Mouse (Mus musculus): ENCODE measurements around the gene Prex1. TPM values are rescaled to one million over a fixed set of nuclear protein-coding genes. Genes with fewer than 3 reads are reported as not detected.

Prex1 gene
- total RNA-seq, 2 experiments from 2014 or later, result 14.2 to 17.1 TPM

DNA sequence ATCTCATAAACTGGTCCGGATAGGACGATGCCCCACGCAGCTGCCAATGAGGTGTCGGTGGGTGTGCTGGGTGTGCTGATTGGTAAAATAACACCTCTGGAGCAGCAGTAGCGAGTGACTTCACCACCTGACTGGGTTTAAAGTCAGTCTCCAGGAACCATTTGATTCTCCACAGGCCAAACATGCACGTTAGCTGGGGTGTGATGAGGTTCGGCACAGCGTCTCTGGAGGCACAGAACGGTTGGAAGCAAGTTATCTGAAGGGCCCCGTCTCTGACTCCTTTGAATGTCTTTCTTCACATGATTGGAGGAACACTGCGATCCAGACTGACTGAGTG lies 159.5 kb downstream of the Prex1 start:
- DNase-seq, result no peak

- peak; percentile 44 for DNase-seq
Observed at GRCm38 (mm10) chr2:166553502-166554168, 160.0 kb downstream of the Prex1 start.

DNA sequence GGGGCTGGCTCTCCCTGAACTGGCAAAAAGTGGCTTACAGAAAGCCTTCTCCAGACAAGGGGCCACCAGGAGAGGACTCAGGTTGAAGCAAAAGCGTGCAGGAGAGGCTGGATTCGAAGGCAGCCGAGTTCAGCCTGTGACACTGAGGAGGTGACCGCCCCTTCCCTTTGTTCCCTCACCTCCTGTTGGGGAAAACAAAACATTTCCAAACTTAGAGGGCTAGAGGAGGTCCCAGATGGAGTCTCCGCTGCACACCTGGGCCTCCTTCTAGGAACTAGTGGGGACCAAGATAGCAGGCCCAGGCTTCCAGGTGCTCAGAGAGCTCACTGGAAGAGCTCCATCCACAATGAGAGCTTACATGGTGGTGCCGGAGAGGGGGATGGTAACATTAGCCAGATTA lies 161.0 kb downstream of the Prex1 start:
- DNase-seq, result no peak

DNA sequence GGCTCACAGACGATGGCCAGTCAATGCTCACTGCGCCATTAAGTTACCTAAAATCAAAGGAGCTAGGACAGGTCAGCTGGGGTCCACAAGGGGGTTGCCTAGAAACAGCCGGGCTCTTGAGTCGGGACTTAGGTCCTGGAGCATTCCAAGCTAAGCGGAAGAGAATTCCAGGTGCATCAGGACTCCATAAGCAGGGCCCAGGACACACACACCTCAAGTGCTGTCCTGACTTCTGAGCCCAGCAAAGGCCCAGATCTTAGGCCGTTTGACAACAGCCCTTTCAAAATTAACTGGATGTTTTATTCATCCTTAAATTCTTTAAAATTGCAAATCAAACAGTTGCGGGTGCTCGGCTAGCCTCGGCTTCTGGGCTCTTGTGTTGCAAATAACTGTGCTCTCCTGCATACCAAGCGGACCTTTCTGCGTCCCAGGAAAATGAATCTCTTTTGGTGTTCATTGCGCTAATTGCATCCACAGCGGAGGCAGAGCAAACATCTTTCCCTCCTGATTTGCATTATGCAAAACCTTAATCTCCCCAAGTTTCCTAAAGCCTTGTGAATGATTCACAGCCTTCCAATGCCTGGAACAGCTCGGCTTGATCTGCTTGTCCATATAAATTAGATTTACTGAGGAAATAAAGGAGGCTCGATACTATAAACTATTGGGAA lies 161.7 kb downstream of the Prex1 start:
- no peak for DNase-seq

DNA sequence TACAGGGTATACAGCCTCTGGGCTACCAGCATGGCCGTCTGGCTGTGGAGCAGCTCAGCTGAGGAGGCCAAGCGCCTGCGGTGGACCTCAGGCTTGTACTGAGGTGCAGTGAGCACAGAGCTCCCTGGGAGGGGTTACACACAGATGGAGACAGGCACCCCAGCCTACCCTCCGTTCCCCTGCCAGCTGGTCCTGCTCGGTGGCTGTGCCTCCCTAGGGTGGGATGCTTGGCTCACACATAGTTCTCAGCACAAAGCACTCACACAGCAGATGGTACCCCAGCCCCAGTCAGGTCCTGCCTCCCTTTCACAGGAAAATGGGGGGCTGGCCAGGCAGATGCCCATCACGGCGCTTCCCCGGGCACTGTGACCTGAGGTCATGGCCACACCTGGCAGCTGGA lies 163.8 kb downstream of the Prex1 start:
- DNase-seq, result no peak

DNA sequence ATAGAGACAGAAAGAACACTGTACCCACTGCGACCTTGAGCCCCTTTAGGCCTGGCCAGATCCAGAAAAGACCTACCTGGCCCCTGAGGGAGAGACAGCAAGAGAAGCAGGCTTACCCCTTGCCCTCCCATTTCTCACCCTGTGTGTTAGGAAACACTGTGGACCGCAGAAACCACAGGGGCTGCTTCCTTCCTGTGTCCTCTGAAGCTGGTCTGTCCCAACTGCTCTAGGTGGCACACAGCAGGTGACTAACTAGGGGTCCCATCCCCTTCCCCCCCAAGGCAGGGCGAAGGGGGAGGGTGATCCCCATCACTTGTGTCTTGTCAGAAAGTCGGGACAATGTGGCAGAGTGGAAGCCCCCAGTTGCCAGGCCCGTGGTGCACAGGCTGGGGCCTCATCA lies 164.6 kb downstream of the Prex1 start:
- no peak for DNase-seq

DNA sequence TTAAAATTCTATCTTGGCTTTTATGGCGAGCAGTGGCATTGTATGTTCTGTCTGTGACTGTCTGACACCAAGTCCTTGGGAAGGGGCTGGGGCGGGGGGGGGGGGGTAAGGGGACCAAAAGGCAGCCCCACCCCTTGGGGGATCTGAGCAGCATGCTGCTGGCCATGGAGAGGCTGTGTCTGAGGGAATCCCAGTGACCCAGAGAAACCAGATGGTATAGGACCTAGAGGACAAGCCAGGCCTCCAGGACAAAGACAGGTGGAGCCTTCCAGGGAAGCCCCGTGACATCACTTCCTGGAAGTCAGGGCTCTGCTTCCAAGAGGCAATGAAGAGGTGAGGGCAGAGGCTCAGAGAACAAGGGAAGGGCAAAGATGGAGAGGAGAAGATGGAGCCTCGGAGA lies 168.1 kb downstream of the Prex1 start:
- no peak for DNase-seq

- no peak for DNase-seq
Observed at GRCm38 (mm10) chr2:166544575-166545251, 168.9 kb downstream of the Prex1 start.

DNA sequence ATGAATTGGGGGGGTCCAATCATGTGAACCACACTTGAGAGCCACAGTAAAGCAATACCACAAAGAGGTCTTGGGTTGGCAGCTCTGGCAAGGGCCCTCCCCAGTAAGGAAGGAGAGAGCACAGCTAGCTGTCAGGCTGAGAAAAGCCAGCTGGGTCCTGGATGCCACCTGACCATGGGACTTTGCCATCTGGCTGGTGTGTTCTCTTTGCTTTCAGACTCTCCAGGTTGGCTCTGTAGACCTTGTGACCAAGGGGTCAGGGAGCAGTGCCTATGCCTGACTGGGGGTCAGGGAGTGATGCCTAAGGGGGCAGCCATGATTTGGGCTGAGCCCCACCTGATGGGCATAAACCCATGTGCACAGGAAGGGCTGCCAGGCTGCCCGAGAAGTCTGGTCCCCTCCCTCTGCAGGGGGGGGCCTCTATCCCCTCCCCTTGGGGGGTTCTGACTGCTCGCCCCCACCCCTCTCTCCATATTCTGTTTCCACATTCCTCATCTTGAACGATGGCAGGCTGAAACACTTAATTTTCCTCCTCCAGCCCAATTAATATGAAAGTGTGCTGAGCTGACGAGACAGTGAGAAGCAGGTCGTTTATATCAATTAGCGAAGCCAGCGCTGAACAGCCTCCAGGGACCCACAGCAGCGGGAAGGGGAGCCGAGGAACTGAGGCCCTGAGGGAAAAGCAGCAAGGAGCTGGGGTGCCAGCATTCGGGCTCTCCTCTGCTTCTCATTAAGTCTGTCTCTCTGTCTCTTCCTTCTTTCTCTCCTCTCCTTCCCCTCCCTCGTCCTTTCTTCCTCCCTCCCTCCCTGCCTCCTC lies 172.3 kb downstream of the Prex1 start:
- DNase-seq, result no peak

DNA sequence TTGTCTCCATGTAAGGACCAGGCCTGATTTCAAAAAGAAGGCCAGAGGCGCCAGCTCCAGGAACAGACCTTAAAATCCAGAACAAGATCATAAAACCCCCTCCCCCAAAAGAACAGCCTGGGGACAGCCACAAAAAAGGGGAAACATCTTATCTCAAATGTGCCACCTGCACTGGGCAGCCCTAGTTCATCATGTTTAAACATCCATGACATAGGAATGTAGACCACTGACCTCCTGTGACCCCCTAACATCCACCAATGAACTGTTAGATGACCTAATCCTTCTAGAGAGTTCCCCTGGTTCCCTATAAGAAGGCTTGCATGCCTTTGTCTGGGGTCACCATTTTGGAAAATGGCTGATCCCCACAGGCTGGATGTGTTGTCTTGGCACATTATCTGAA lies 173.4 kb downstream of the Prex1 start:
- no peak for DNase-seq

- DNase-seq, result peak; percentile 16
Observed at GRCm38 (mm10) chr2:166536896-166537295, 176.7 kb downstream of the Prex1 start.

DNA sequence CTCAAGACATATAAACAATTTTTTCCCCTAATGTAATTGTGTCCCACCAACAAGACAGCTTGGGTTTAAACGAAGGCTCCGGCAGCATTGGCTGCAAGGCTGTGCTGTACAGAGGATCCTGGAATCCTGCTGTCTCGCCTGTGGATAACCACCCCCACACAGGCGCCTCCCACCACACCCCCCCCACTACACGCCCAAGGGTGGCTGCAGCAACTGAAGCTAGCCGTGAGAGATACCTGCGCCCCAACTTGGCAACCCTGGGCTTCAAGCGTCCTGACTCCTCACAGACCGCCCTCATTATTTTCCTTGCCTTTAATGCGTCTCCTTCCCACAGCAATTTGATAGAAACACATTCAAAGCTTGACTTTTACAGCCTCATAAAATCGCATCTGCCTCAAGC lies 178.1 kb downstream of the Prex1 start:
- no peak for DNase-seq

- no peak for DNase-seq
Observed at GRCm38 (mm10) chr2:166526204-166526603, 187.4 kb downstream of the Prex1 start.

DNA sequence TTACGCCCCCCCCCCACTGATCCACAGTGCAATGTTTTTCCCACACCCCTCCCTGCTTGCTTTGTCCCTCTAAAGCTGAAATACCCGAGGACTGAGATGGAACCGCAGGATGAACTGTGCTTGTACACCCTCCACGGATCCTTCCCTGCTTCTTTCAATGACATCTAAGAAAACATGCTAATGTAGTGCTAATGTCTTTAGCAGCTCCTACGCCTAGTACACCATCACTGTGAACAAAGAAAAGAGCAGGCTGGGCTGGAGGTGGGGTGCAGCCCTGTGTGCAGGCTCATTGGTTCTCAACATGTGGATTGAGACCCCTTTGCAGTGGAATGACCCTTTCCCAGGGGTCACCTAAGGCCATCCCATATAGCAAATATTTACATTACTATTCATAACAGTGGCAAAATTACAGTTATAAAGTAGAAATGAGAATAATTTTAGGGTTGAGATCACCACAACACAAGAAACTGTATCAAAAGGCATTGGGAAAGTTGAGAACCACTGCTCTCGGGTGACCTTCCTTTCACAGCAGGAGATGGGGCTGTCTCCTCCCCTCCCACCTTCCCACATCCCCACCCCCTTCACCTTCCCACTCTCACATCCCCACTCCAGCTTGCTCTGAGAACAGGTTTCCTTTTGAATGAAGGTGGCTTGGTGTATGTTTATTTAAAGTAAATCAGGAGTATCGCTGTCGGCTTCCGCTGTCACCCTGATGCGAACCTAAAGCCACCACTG lies 190.3 kb downstream of the Prex1 start:
- DNase-seq, result no peak

DNA sequence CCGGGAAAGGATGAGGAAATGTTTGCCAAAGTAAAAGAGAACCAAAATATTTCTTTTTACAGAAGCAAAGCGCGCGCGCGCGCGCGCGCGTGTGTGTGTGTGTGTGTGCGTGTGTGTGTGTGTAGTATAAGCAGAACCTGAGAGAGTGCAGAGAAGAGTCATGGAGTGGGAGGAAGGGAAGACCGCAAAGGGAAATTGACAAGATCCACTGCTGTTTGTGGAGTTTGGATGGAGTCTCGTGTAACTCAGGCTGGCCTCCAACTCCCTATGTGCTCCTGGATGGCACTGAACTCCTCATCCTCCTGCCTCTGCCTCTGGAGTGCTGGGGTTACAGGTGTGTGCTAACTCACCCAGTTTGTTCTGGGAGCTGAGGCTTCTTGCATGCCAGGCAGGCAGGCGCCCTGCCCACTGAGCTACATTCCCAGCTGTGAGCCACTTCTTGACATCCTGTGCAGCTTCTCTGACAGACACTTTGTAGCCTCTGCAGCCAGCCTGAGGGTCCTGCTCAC lies 191.0 kb downstream of the Prex1 start:
- DNase-seq, result no peak

- DNase-seq, result no peak
Observed at GRCm38 (mm10) chr2:166521878-166522611, 191.6 kb downstream of the Prex1 start.

GRCm38 (mm10) chr2:166521461-166521860 lies 192.2 kb downstream of the Prex1 start:
- no peak for DNase-seq

- DNase-seq, result no peak
Observed at GRCm38 (mm10) chr2:166520536-166520935, 193.1 kb downstream of the Prex1 start.

DNA sequence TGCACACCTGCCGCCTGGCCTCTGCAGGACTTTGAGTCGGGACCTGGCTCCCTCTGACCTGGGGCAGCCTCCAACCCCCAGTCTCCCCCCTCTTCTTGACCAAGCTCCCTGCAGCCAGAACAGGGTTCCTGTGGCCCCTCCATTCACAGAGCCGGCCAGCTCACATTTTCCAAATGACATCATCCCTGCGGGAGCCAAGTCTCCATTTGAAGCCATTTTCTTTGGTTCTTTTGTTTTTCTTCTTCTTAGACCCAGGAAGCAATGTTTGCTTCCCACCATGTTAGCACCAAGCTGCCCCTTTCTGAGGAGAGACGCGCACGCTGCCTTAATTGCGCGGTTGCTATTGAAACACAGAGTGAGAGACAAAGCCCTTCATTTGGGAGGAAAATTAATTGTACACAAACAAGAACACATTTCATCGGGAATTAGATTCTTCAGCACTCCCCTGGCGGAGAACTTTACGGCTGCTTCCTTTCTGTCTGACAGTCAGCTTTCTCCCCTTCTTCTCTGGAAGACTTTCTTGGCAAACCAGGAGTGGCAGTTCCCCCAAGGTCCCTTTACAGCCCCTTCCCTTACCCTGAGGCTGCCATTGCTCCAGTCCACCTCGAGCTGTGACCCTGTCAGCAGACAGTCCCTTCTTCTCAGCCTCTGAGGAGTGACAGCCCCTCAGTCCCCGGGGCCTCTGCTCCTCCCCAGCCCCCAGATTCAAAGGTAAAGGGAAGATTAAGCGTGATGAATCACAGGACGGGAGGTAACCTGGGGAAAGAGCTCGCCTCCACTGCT lies 196.0 kb downstream of the Prex1 start:
- peak; percentile 63 for DNase-seq

- DNase-seq, result no peak
Observed at GRCm38 (mm10) chr2:166516818-166517353, 196.7 kb downstream of the Prex1 start.

Data from adrenal gland, postnatal 10 days (tissue).